Mouse (Mus musculus) megakaryocyte, embryonic 14.5 days (primary cell): ENCODE measurements around the gene Sorbs1. TPM values are rescaled to one million over a fixed set of nuclear protein-coding genes. Genes with fewer than 3 reads are reported as not detected.

Experiments used
- H3K27me3 ChIP-seq: replicated peaks from 2 replicates; pipeline ENCODE3; 2012; ENCODE audit warnings: inconsistent platforms
- H3K36me3 ChIP-seq: replicated peaks from 2 replicates; pipeline ENCODE3; 2012; ENCODE audit warnings: low read length, inconsistent platforms, mixed read lengths
- H3K4me1 ChIP-seq: 2 replicates; pipeline ENCODE4 v1.6.1; 2012; ENCODE audit warnings: inconsistent platforms
- H3K4me3 ChIP-seq: replicated peaks from 2 replicates; pipeline ENCODE3; 2012; ENCODE audit warnings: moderate library complexity, mild to moderate bottlenecking, inconsistent platforms
- H3K9me3 ChIP-seq: 2 replicates; pipeline ENCODE4 v1.6.1; 2012; ENCODE audit warnings: inconsistent platforms
- FLI1 ChIP-seq: IDR thresholded peaks from 2 replicates; pipeline ENCODE4 v1.6.1; 2012; ENCODE audit warnings: low read length, inconsistent platforms, mixed read lengths
- GATA1 ChIP-seq: IDR thresholded peaks from 3 replicates; pipeline ENCODE4 v1.6.1; 2012; ENCODE audit warnings: mixed read lengths, low read length, inconsistent platforms, borderline replicate concordance
- polyA plus RNA-seq: library from polyadenylated mRNA; stranded (reverse); fragments of >175 nt; gene quantifications from 2 replicates; pipeline ENCODE4 v1.2.3, GENCODE M21; 2012; ENCODE audit warnings: low replicate concordance; ENCODE audit not compliant: insufficient read depth

Sorbs1 gene
- polyA plus RNA-seq, 1 experiment, result 2.7 TPM

GRCm38 (mm10) chr19:40305456-40305855 is 208.1 kb downstream of the Sorbs1 start:
- peaks cover 5% of the 10 kb centered on the region for H3K36me3 ChIP-seq
- no peak overlapping the region for H3K4me3 ChIP-seq
- no peaks in the 10 kb centered on the region for H3K9me3 ChIP-seq
- TF ChIP-seq FLI1, result no peak
- H3K27me3 ChIP-seq, result peaks cover 9% of the 10 kb centered on the region
- H3K4me1 ChIP-seq, result peaks cover 32% of the 10 kb centered on the region

GRCm38 (mm10) chr19:40302916-40303315 is 210.7 kb downstream of the Sorbs1 start:
- no peaks in the 10 kb centered on the region for H3K36me3 ChIP-seq
- H3K9me3 ChIP-seq, result no peaks in the 10 kb centered on the region
- peaks cover 21% of the 10 kb centered on the region for H3K27me3 ChIP-seq
- peaks cover 27% of the 10 kb centered on the region for H3K4me1 ChIP-seq
- H3K4me3 ChIP-seq, result no peak overlapping the region
- TF ChIP-seq FLI1 (no peak), GATA1 (no peak)

GRCm38 (mm10) chr19:40302477-40302876 is 211.1 kb downstream of the Sorbs1 start:
- no peaks in the 10 kb centered on the region for H3K9me3 ChIP-seq
- no peaks in the 10 kb centered on the region for H3K36me3 ChIP-seq
- H3K27me3 ChIP-seq, result peaks cover 18% of the 10 kb centered on the region
- no peak overlapping the region for H3K4me3 ChIP-seq
- TF ChIP-seq FLI1 (no peak), GATA1 (no peak)
- peaks cover 27% of the 10 kb centered on the region for H3K4me1 ChIP-seq

- H3K4me1 ChIP-seq, result peaks cover 26% of the 10 kb centered on the region
- no peaks in the 10 kb centered on the region for H3K36me3 ChIP-seq
- H3K4me3 ChIP-seq, result no peak overlapping the region
Observed at GRCm38 (mm10) chr19:40299983-40300759, 213.4 kb downstream of the Sorbs1 start.

GRCm38 (mm10) chr19:40299182-40299581 is 214.4 kb downstream of the Sorbs1 start:
- Histone ChIP-seq H3K4me1 (peaks cover 18% of the 10 kb centered on the region), H3K4me3 (no peak overlapping the region), H3K36me3 (no peaks in the 10 kb centered on the region), H3K9me3 (no peaks in the 10 kb centered on the region), H3K27me3 (peaks cover 16% of the 10 kb centered on the region)
- no peak for TF ChIP-seq FLI1
- TF ChIP-seq GATA1, result no peak

More at GRCm38 (mm10) chr19:40299983-40300759, 213.4 kb downstream of the Sorbs1 start:
- TF ChIP-seq GATA1, result no peak
- no peak for TF ChIP-seq FLI1
- H3K9me3 ChIP-seq, result no peaks in the 10 kb centered on the region
- peaks cover 14% of the 10 kb centered on the region for H3K27me3 ChIP-seq

GRCm38 (mm10) chr19:40298574-40298973 is 215.0 kb downstream of the Sorbs1 start:
- Histone ChIP-seq H3K9me3 (no peaks in the 10 kb centered on the region), H3K36me3 (no peaks in the 10 kb centered on the region), H3K4me3 (no peak overlapping the region), H3K4me1 (peaks cover 18% of the 10 kb centered on the region), H3K27me3 (peaks cover 20% of the 10 kb centered on the region)
- TF ChIP-seq FLI1 (no peak), GATA1 (no peak)

GRCm38 (mm10) chr19:40297798-40298144 is 215.8 kb downstream of the Sorbs1 start:
- Histone ChIP-seq H3K4me3 (no peak overlapping the region), H3K27me3 (peaks cover 19% of the 10 kb centered on the region)

GRCm38 (mm10) chr19:40297078-40297797 is 216.3 kb downstream of the Sorbs1 start:
- Histone ChIP-seq H3K4me1 (peaks cover 18% of the 10 kb centered on the region), H3K4me3 (no peak overlapping the region), H3K9me3 (no peaks in the 10 kb centered on the region), H3K36me3 (no peaks in the 10 kb centered on the region), H3K27me3 (peaks cover 19% of the 10 kb centered on the region)
- TF ChIP-seq FLI1, result no peak
- no peak for TF ChIP-seq GATA1

More at GRCm38 (mm10) chr19:40297798-40298144, 215.8 kb downstream of the Sorbs1 start:
- Histone ChIP-seq H3K36me3 (no peaks in the 10 kb centered on the region), H3K4me1 (peaks cover 18% of the 10 kb centered on the region), H3K9me3 (no peaks in the 10 kb centered on the region)
- TF ChIP-seq FLI1, result no peak
- no peak for TF ChIP-seq GATA1

GRCm38 (mm10) chr19:40294231-40294630 is 219.3 kb downstream of the Sorbs1 start:
- TF ChIP-seq GATA1 (no peak), FLI1 (no peak)
- Histone ChIP-seq H3K4me1 (peaks cover 10% of the 10 kb centered on the region), H3K36me3 (no peaks in the 10 kb centered on the region), H3K9me3 (no peaks in the 10 kb centered on the region), H3K27me3 (peaks cover 20% of the 10 kb centered on the region), H3K4me3 (no peak overlapping the region)

GRCm38 (mm10) chr19:40293791-40294190 is 219.8 kb downstream of the Sorbs1 start:
- Histone ChIP-seq H3K36me3 (no peaks in the 10 kb centered on the region), H3K4me1 (peaks cover 12% of the 10 kb centered on the region)
- TF ChIP-seq FLI1 (no peak), GATA1 (no peak)

More at GRCm38 (mm10) chr19:40293791-40294190, 219.8 kb downstream of the Sorbs1 start:
- Histone ChIP-seq H3K27me3 (peaks cover 19% of the 10 kb centered on the region), H3K4me3 (no peak overlapping the region), H3K9me3 (no peaks in the 10 kb centered on the region)
